Mouse (Mus musculus): ENCODE measurements around the gene Proser3. TPM values are rescaled to one million over a fixed set of nuclear protein-coding genes. Genes with fewer than 3 reads are reported as not detected.
"Not testable (repeated sequence)": the region's sequence is repeated elsewhere in the genome, so short reads cannot be mapped to it uniquely, and the experiment has no call there.

Proser3 gene
- polyA plus RNA-seq, 1 experiment from 2014 or later, result 11.3 TPM

DNA sequence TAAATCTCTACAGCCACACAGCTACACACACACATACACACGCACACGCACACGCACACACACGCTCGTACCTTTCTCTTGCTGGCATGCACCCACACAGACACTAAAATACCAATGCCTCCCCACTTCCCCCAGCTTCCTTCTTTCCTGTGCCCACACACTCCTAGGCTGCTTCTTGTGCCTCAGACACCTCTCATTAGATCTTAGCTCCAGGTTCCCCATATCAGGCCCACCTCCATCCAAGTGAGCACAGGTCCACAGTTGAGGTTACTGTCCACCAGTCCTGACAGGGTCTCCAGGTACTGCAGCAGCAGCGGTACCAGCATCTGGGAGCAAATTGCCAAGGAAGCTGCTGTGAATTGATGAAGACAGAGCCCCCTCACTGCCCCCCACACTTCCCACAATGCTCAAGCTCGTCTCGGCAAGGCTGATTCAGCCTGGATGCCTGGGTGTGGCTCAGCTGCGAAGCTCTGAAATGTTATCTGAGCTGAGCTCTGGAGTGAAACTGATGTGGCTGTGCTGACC is 20.7 kb downstream of the Proser3 start:
- Histone ChIP-seq H3K4me3 (peak overlapping the region; percentile 14), H3K9ac (peak overlapping the region; percentile 46), H3K27me3 (no peaks in the 10 kb centered on the region), H3K27ac (no peak overlapping the region; the same call in 1 of the 2 replicates), H3K36me3 (peaks cover 64% of the 10 kb centered on the region), H3K4me2 (replicated peaks) (peak overlapping the region; percentile 13), H3K4me1 (peaks cover 43% of the 10 kb centered on the region), H3K9me3 (replicated peaks) (no peaks in the 10 kb centered on the region)
- ATAC-seq (ENCODE audit: low FRiP score), result no peak
- 84% methylated on average over 9 of the region's 9 CpGs for WGBS

DNA sequence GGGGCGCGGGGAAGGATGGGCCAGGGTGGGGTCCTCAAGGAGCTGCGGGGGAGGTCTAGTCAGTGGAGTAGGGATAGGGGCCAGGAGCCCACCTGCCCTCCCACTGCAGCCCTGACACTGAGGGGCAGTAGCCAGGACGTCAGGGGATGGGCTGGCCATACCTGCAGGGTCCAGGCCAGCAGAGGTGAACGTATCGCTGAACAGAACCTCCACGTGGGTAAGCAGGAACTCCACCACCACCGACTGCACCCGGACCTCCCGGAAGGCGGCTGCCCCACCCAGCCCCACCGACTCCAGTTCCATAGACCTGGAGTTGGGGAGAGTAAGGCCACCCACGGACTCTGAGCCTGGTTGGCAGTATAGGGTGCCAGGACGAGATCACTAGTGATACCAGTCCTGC is 25.1 kb downstream of the Proser3 start:
- peaks cover 99% of the 10 kb centered on the region for H3K36me3 ChIP-seq
- H3K27ac ChIP-seq, result no peak overlapping the region
- 85% methylated on average over 14 of the region's 14 CpGs for WGBS
- no peak for ATAC-seq (ENCODE audit: low FRiP score)
- no peak overlapping the region for H3K4me2 ChIP-seq (replicated peaks)
- no peak overlapping the region for H3K4me3 ChIP-seq
- H3K9me3 ChIP-seq (replicated peaks), result no peaks in the 10 kb centered on the region
- peak overlapping the region; percentile 33; the same call in 1 of the 2 replicates for H3K9ac ChIP-seq
- H3K27me3 ChIP-seq, result no peaks in the 10 kb centered on the region; the same call in 1 of the 2 replicates
- H3K4me1 ChIP-seq, result peaks cover 29% of the 10 kb centered on the region

DNA sequence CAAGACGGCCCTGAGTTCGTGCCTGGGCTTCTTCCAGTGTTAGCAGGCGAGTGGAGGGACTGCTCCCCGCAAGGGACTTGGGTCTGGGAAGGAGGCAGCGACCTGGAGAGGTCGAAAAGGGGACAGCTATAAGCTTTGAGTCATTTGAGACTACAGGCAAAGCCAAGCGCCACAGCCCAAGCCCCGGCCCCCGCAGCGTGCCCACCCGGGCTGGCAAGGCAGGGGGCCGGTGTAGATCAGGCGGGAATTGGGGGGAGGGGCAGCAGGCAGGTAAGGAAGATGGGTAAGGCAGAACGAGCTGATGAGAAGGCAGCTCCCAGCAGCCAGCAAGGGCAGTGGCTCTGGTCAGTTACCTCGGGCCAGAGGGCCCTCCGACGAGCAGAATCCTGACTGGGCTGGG is 25.7 kb downstream of the Proser3 start:
- Histone ChIP-seq H3K4me2 (replicated peaks) (no peak overlapping the region), H3K9me3 (replicated peaks) (no peaks in the 10 kb centered on the region), H3K36me3 (peaks cover 95% of the 10 kb centered on the region), H3K4me3 (no peak overlapping the region), H3K27ac (peak overlapping the region; percentile 36; the same call in 1 of the 2 replicates), H3K4me1 (peaks cover 24% of the 10 kb centered on the region), H3K27me3 (no peaks in the 10 kb centered on the region; the same call in 1 of the 2 replicates), H3K9ac (peak overlapping the region; percentile 33; the same call in 1 of the 2 replicates)
- 24% methylated on average over 17 of the region's 17 CpGs for WGBS
- ATAC-seq (ENCODE audit: low FRiP score), result no peak

DNA sequence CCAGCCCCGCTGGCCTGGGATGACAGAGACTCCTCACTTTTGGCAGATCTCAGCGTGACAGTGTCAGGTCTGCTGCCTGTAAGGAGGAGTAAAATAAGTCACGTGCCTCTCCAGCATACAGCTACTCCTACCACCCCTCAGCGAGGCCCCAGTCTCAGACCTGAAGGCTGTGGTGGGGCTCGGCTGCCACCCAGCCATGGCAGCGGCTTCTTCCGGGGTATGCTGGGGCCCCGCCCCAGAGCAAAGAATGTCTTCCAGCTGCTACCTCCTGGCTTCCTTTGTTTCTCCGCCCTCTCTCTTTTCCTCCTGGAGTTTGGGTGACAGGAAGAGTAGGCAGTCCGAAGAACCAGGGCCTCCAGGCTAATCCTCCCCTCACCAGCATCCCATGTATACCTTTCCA is 26.1 kb downstream of the Proser3 start:
- ATAC-seq (ENCODE audit: low FRiP score), result no peak
- WGBS, result 30% methylated on average over 10 of the region's 10 CpGs
- peaks cover 24% of the 10 kb centered on the region for H3K4me1 ChIP-seq
- H3K9me3 ChIP-seq (replicated peaks), result no peaks in the 10 kb centered on the region
- H3K4me3 ChIP-seq, result no peak overlapping the region
- H3K36me3 ChIP-seq, result peaks cover 90% of the 10 kb centered on the region
- peak overlapping the region; percentile 36; the same call in 1 of the 2 replicates for H3K27ac ChIP-seq
- H3K9ac ChIP-seq, result 0 out of 2 replicates have a peak overlapping the region, but pooled peaks have one; percentile 33
- H3K27me3 ChIP-seq, result no peaks in the 10 kb centered on the region; the same call in 1 of the 2 replicates
- no peak overlapping the region for H3K4me2 ChIP-seq (replicated peaks)

DNA sequence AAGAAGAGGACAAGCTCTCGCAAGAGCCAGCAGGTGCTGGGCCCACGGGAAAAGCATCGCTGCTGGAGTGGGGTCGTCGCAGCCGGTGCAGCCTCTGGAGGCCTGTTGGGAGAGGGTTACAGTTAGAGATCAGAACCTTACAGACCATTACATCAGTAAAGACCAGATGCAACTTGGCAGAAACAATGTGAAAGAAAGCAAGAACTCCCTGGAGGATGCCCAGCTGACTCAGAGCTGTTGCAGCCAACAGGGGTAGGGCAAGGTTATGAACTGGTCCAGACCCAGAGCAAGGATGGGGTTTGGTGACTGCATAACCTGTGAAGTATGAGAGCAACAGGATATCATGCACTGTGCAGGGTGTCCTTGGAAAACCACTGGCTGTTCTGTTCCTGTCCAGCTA is 27.6 kb downstream of the Proser3 start:
- H3K9ac ChIP-seq, result no peak overlapping the region
- no peak for ATAC-seq (ENCODE audit: low FRiP score)
- no peak overlapping the region for H3K4me3 ChIP-seq
- H3K36me3 ChIP-seq, result peaks cover 76% of the 10 kb centered on the region
- no peaks in the 10 kb centered on the region; the same call in 1 of the 2 replicates for H3K27me3 ChIP-seq
- H3K27ac ChIP-seq, result no peak overlapping the region
- WGBS, result 72% methylated on average over 6 of the region's 6 CpGs
- H3K4me1 ChIP-seq, result peaks cover 27% of the 10 kb centered on the region
- no peaks in the 10 kb centered on the region for H3K9me3 ChIP-seq (replicated peaks)
- H3K4me2 ChIP-seq (replicated peaks), result no peak overlapping the region

DNA sequence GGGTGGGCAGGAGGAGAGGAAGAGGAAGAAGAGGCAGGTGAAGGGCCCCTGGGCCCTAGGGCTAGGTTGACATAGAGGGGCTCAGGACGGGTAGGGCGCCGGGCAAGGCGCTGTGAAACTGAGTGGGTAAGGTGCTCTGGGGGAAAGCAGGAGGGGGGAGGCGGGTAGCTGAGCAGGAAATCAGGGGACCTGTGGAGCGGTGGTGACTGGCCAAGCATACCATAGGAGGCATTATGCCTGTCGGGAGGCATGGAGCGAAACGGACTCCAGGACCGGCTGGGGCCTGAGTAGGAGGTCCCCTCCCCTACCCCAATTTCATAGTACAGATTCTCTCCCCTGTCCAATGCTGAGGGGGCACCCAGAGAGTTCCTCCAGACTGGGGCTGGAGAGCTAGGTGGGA is 29.2 kb downstream of the Proser3 start:
- Histone ChIP-seq H3K27ac (no peak overlapping the region), H3K36me3 (peaks cover 60% of the 10 kb centered on the region), H3K9ac (no peak overlapping the region), H3K4me2 (replicated peaks) (no peak overlapping the region), H3K4me3 (no peak overlapping the region), H3K4me1 (peaks cover 27% of the 10 kb centered on the region), H3K9me3 (replicated peaks) (no peaks in the 10 kb centered on the region), H3K27me3 (no peaks in the 10 kb centered on the region; the same call in 1 of the 2 replicates)
- no peak for ATAC-seq (ENCODE audit: low FRiP score)
- WGBS, result 77% methylated on average over 10 of the region's 10 CpGs

DNA sequence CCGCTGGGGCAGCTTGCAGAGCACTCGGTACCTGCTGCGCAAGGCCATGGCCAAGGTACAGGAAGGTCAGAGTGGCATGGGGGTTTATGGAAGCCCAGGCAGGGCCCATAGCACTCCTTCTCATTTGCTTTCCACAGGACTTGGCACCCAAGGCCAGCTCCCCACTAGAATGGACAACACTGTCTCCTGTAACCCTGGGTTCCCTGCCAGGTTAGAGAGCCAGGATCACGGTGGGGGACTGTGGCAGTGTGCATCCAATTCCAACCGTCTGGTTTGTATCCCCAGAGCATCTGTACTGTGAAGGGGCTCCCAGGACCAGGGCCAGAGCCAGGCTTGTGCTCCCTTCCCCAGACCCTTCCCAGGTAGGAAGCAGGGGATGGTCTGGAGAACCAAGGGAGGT is 31.2 kb downstream of the Proser3 start:
- H3K27me3 ChIP-seq, result no peaks in the 10 kb centered on the region; the same call in 1 of the 2 replicates
- no peak overlapping the region for H3K9ac ChIP-seq
- H3K4me1 ChIP-seq, result peaks cover 12% of the 10 kb centered on the region
- no peak overlapping the region for H3K4me2 ChIP-seq (replicated peaks)
- 68% methylated on average over 5 of the region's 5 CpGs for WGBS
- ATAC-seq (ENCODE audit: low FRiP score), result 0 out of 2 replicates have a peak, but pooled peaks have one; percentile 15
- no peaks in the 10 kb centered on the region for H3K9me3 ChIP-seq (replicated peaks)
- no peak overlapping the region for H3K4me3 ChIP-seq
- H3K36me3 ChIP-seq, result peaks cover 39% of the 10 kb centered on the region
- peak overlapping the region; percentile 52; the same call in 1 of the 2 replicates for H3K27ac ChIP-seq

DNA sequence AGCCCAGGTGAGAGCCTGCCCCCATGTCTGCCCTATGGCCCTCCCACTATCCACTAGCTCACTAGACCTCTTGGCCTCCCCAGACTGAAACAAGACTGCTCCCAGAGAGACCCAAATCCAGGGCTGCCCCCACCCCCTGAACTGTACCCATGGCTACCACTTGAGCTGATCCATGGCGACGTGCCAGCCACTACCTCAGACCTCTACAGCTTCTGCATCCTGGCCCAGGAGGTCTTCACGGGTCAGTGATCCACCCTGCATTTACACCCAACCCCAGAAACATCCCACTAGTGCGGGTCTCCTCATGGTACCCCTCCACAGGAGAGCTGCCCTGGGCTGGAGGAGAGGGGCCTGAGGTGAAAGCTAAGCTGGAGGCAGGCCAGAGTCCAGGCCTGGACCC is 31.7 kb downstream of the Proser3 start:
- Histone ChIP-seq H3K4me3 (no peak overlapping the region), H3K9ac (no peak overlapping the region), H3K4me2 (replicated peaks) (no peak overlapping the region), H3K27ac (0 out of 2 replicates have a peak overlapping the region, but pooled peaks have one; percentile 52), H3K4me1 (peaks cover 12% of the 10 kb centered on the region), H3K27me3 (no peaks in the 10 kb centered on the region; the same call in 1 of the 2 replicates), H3K36me3 (peaks cover 35% of the 10 kb centered on the region), H3K9me3 (replicated peaks) (no peaks in the 10 kb centered on the region)
- WGBS, result 59% methylated on average over 4 of the region's 4 CpGs
- ATAC-seq (ENCODE audit: low FRiP score), result peak; percentile 6; the same call in 1 of the 2 replicates

DNA sequence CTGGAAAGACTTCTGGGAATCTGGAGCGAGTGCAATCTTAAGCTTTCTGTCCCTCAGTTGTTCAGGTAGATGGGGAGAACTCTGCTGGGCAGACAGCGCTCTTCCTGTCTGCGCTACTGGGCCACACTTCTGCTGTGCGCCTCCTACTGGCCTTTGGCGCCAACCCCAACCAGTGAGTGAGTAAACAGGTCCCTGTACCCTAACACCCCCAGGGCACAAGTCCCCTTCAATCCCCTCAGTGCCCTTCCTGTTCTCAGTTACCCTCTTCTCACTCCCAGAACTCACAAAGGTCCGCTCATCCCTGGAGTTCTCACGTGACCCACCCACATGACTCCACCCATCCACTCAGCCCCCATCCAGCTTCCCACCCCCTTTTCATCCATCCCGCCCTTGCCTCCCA is 33.8 kb downstream of the Proser3 start:
- no peaks in the 10 kb centered on the region for H3K9me3 ChIP-seq (replicated peaks)
- peaks cover 10% of the 10 kb centered on the region for H3K4me1 ChIP-seq
- H3K9ac ChIP-seq, result no peak overlapping the region
- 41% methylated on average over 8 of the region's 8 CpGs for WGBS
- no peak overlapping the region for H3K27ac ChIP-seq
- no peak for ATAC-seq (ENCODE audit: low FRiP score)
- no peak overlapping the region for H3K4me2 ChIP-seq (replicated peaks)
- no peak overlapping the region for H3K4me3 ChIP-seq
- peaks cover 15% of the 10 kb centered on the region for H3K36me3 ChIP-seq
- no peaks in the 10 kb centered on the region for H3K27me3 ChIP-seq

DNA sequence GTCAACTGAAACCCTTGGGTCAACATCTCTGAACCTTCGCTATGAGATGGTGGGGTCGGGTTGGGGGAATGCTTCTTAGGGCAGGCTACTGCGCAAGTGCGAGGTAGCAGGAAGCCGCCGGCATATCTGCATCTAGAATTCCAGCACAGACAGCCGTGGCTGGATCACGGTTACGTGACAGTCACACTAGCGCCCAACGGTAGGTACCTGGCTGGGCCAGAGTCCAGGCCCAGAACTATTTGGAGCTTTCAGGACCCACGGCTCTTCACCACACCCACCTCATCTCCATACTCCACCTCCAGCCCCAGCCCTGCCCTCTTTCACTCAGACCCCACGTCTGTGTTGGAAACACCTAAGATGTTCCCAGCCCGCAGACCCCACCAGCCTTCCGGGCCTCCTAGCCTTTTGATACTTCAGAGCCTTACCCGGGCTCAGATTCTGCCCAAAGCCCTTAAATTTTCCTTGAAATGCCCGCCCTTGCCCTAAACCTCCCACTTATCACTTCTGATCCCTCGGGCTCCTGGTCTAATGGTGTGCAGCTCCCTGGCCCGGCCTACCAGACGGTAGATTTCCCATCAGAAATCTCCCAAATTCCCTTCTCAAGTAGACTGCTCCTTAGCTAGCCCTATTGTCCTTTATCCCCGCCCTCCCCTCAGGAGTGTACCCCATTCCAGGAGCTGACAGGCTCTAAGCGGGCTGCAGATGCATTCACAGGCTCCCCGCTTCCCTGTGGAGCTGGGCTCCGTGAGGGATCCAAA is 36.9 kb downstream of the Proser3 start:
- no peak for ATAC-seq (ENCODE audit: low FRiP score)
- no peak overlapping the region for H3K27ac ChIP-seq
- WGBS, result 59% methylated on average over 24 of the region's 24 CpGs
- H3K36me3 ChIP-seq, result no peaks in the 10 kb centered on the region
- H3K27me3 ChIP-seq, result no peaks in the 10 kb centered on the region
- H3K4me3 ChIP-seq, result no peak overlapping the region
- no peak overlapping the region for H3K9ac ChIP-seq
- H3K4me1 ChIP-seq, result peaks cover 3% of the 10 kb centered on the region; the same call in 1 of the 2 replicates
- no peak overlapping the region for H3K4me2 ChIP-seq (replicated peaks)
- H3K9me3 ChIP-seq (replicated peaks), result no peaks in the 10 kb centered on the region

DNA sequence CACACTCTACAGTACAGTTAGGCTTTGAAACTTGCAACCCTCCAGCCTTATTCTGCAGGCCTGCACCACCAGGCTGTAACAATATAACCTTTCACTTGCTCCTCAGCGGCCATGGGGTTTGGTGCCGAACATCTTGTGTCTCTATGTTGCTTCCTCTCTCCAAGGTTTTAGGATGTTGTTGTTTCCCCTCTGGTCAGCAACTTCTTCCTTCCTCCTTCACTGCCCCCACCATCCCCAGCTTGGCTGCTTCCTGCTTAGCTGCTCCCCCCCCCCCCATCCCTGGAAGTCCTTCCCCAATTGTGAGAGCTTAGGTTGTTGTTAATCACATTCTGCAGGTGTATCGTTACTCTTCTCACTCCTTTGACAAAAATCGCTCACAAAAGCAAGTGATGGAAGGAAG is 44.0 kb downstream of the Proser3 start:
- Histone ChIP-seq H3K4me3 (no peak overlapping the region), H3K9ac (no peak overlapping the region), H3K36me3 (no peaks in the 10 kb centered on the region), H3K4me2 (replicated peaks) (no peak overlapping the region), H3K9me3 (replicated peaks) (no peaks in the 10 kb centered on the region), H3K27me3 (no peaks in the 10 kb centered on the region), H3K4me1 (no peaks in the 10 kb centered on the region), H3K27ac (no peak overlapping the region)
- 74% methylated on average over 4 of the region's 4 CpGs for WGBS
- no peak for ATAC-seq (ENCODE audit: low FRiP score)

DNA sequence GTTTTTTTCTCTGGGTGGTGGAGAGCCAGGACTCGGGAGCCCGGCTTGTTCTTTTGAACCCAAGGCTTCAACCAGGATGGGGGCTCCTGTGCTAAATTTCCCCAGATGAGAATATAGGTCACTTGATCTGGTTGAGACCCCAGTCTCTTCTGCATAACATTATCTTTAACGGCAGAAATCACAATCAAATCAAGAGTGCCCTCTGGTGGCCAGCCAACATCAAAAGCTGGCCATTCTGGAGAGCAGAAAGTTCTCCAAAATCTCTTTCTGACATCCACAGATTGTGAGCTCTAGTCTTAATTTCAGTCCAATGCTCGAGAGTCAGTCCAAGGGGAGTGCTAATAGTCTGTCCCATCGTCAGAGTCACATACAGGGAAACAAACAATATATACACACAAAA is 50.9 kb downstream of the Proser3 start:
- not testable (repeated sequence) for H3K36me3 ChIP-seq; H3K27ac ChIP-seq; ATAC-seq (ENCODE audit: low FRiP score); H3K9me3 ChIP-seq (replicated peaks); H3K27me3 ChIP-seq; H3K4me2 ChIP-seq (replicated peaks); H3K9ac ChIP-seq; H3K4me3 ChIP-seq; H3K4me1 ChIP-seq
- 74% methylated on average over 5 of the region's 5 CpGs for WGBS

Measured in hindbrain, embryonic 12.5 days (tissue).